Mouse (Mus musculus) lung, adult 2 months (tissue): ENCODE results near the gene Hoxb9.

Source experiments
- CTCF ChIP-seq: fragments of 200-500 bp; IDR thresholded peaks from 2 replicates; pipeline ENCODE4 v1.5.1; 2011; ENCODE audit warnings: mild to moderate bottlenecking, low read length, control low read depth; ENCODE audit not compliant: insufficient read depth
- POLR2A ChIP-seq: fragments of 200-500 bp; IDR thresholded peaks from 2 replicates; pipeline ENCODE4 v1.6.1; 2011; ENCODE audit warnings: low read depth, mild to moderate bottlenecking, control low read depth, low read length, borderline replicate concordance; ENCODE audit errors: extremely low read depth

- TF ChIP-seq CTCF: no peak
- no peak for TF ChIP-seq POLR2A
Measured at GRCm38 (mm10) chr11:96289837-96290236, 18.6 kb downstream of the Hoxb9 start.
